Mouse (Mus musculus): ENCODE results near the gene Abhd8.

The Abhd8 gene

GRCm38 (mm10) chr8:71477196-71477845 lies 13.9 kb upstream of the Abhd8 start:
- DNase-seq (ENCODE audit: low read depth) = no peak

- no peak for DNase-seq (ENCODE audit: low read depth)
Measured at GRCm38 (mm10) chr8:71476099-71476940, 12.9 kb upstream of the Abhd8 start.

- no peak for DNase-seq (ENCODE audit: low read depth)
Measured at GRCm38 (mm10) chr8:71475702-71476075, 12.2 kb upstream of the Abhd8 start.

- DNase-seq (ENCODE audit: low read depth) = no peak
Measured at GRCm38 (mm10) chr8:71474785-71475701, 11.6 kb upstream of the Abhd8 start.

- no peak for DNase-seq (ENCODE audit: low read depth)
Measured at GRCm38 (mm10) chr8:71474344-71474743, 10.9 kb upstream of the Abhd8 start.

- DNase-seq (ENCODE audit: low read depth) = no peak
Measured at GRCm38 (mm10) chr8:71472601-71473386, 9.3 kb upstream of the Abhd8 start.

- DNase-seq (ENCODE audit: low read depth) = no peak
Measured at GRCm38 (mm10) chr8:71471861-71472260, 8.4 kb upstream of the Abhd8 start.

- DNase-seq (ENCODE audit: low read depth) = no peak
Measured at GRCm38 (mm10) chr8:71470913-71471255, 7.4 kb upstream of the Abhd8 start.

- no peak for DNase-seq (ENCODE audit: low read depth)
Measured at GRCm38 (mm10) chr8:71470146-71470912, 6.9 kb upstream of the Abhd8 start.

GRCm38 (mm10) chr8:71469411-71469810 lies 6.0 kb upstream of the Abhd8 start:
- DNase-seq (ENCODE audit: low read depth) = no peak

- DNase-seq (ENCODE audit: low read depth) = peak; percentile 98
Measured at GRCm38 (mm10) chr8:71468916-71469315, 5.5 kb upstream of the Abhd8 start, which contains the start of gene Dda1. Gene Dda1, plus strand, starts transcription at chr8:71469199.

- no peak for DNase-seq (ENCODE audit: low read depth)
Measured at GRCm38 (mm10) chr8:71468001-71468400, 4.5 kb upstream of the Abhd8 start.

GRCm38 (mm10) chr8:71467201-71467600 lies 3.7 kb upstream of the Abhd8 start:
- no peak for DNase-seq (ENCODE audit: low read depth)

- no peak for DNase-seq (ENCODE audit: low read depth)
Measured at GRCm38 (mm10) chr8:71466198-71466597, 2.7 kb upstream of the Abhd8 start.

- no peak for DNase-seq (ENCODE audit: low read depth)
Measured at GRCm38 (mm10) chr8:71465733-71466132, 2.3 kb upstream of the Abhd8 start.

- DNase-seq (ENCODE audit: low read depth) = peak; percentile 100
Measured at GRCm38 (mm10) chr8:71464513-71465500, 1.4 kb upstream of the Abhd8 start, which contains the start of gene Mrpl34. Gene Mrpl34, plus strand, starts transcription at chr8:71464959.

GRCm38 (mm10) chr8:71462786-71463185 lies 669 bp downstream of the Abhd8 start:
- no peak for DNase-seq (ENCODE audit: low read depth)

GRCm38 (mm10) chr8:71462191-71462590 lies 1.3 kb downstream of the Abhd8 start:
- no peak for DNase-seq (ENCODE audit: low read depth)

GRCm38 (mm10) chr8:71461152-71461840 lies 2.2 kb downstream of the Abhd8 start:
- DNase-seq (ENCODE audit: low read depth) = no peak

Data from c-Kit-positive CD71-positive TER-119-negative erythroid progenitor cells, embryonic 14.5 days (primary cell).